Mouse (Mus musculus) erythroblast, embryonic 14.5 days (primary cell): ENCODE data around the gene Bcdin3d.

Experiments
- GATA1 ChIP-seq: IDR thresholded peaks from 2 replicates; pipeline ENCODE4 v1.6.1; 2012; ENCODE audit warnings: low read length, inconsistent platforms, mixed read lengths
- TAL1 ChIP-seq: IDR thresholded peaks from 3 replicates; pipeline ENCODE4 v1.6.1; 2012; ENCODE audit warnings: low read length, inconsistent platforms, mixed read lengths

GRCm38 (mm10) chr15:99431967-99432366 is 42.6 kb downstream of the Bcdin3d start:
- no peak for TF ChIP-seq GATA1
- TF ChIP-seq TAL1 = no peak
